Comparison of ENCODE assay signal across 10 mouse cellular contexts in the genomic region with DNA sequence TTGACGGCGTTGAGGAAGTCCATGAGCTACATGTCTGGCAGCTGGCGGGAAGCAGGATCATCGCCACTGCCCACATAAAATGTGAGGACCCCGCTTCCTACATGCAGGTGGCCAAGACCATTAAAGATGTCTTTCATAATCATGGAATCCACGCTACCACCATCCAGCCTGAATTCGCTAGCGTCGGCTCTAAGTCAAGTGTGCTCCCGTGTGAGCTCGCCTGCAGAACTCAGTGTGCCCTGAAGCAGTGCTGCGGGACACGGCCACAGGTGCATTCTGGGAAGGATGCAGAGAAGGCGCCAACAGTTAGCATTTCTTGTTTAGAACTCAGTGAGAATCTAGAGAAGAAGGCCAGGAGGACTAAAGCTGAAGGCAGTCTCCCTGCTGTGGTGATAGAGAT. TPM values are rescaled to one million over a fixed set of nuclear protein-coding genes. Genes with fewer than 3 reads are reported as not detected.
DNase-seq lines count a peak whose midpoint lies in the region; ATAC-seq and TF ChIP-seq lines count a peak whose summit lies in the region.
"Had no signal": no experiment of that assay in that cellular context is flagged by ENCODE, and none has a peak within 500 bp of the region (broad histone marks: within the 10 kb centered on the region; RNA-seq: fewer than 3 reads in every experiment).

No protein-coding gene starts in this region.

- H3K4me2 ChIP-seq in forebrain, embryonic 11.5 days (ENCODE audit: low read depth, low read length, severe bottlenecking): no peak overlapping the region
- peak overlapping the region; percentile 86 for H3K4me2 ChIP-seq in intestine, postnatal 0 days (replicated peaks; ENCODE audit: low read depth)

- H3K4me1 ChIP-seq in forebrain, embryonic 10.5 days: peaks cover 61% of the 10 kb centered on the region
- peaks cover 15% of the 10 kb centered on the region for H3K4me1 ChIP-seq in forebrain, embryonic 11.5 days (replicated peaks; ENCODE audit: control insufficient read depth, insufficient read depth, low read length)
- H3K4me1 ChIP-seq in lung, adult 2 months (ENCODE audit: control insufficient read depth, insufficient read depth, low read length): peaks cover 18% of the 10 kb centered on the region
- 0 out of 2 replicates have a peak, but pooled peaks cover 6% of the 10 kb centered on the region for H3K4me1 ChIP-seq in intestine, postnatal 0 days (replicated peaks; ENCODE audit: control insufficient read depth, insufficient read depth, low read length)
- peaks cover 21% of the 10 kb centered on the region for H3K4me1 ChIP-seq in olfactory bulb, adult 2 months (ENCODE audit: control insufficient read depth, insufficient read depth, low read length)

- no peak for TF ChIP-seq POLR2A in lung, adult 2 months (IDR thresholded peaks at IDR 0.05; ENCODE audit: borderline replicate concordance, extremely low read depth, low read depth, low read length)
- TF ChIP-seq POLR2A in olfactory bulb, adult 2 months (IDR thresholded peaks at IDR 0.05; ENCODE audit: insufficient read depth, low read depth, low read length): no peak

- 92% methylated on average over 14 of the region's 14 CpGs for WGBS in forebrain, embryonic 10.5 days
- WGBS in forebrain, embryonic 11.5 days: 94% methylated on average over 14 of the region's 14 CpGs
- WGBS in lung, adult 2 months: 89% methylated on average over 14 of the region's 14 CpGs
- 86% methylated on average over 14 of the region's 14 CpGs for WGBS in intestine, postnatal 0 days
- WGBS in olfactory bulb, adult 2 months: 78% methylated on average over 14 of the region's 14 CpGs

- no peak for ATAC-seq in forebrain, embryonic 11.5 days (replicated peaks; ENCODE audit: low FRiP score)
- no peak for ATAC-seq in intestine, postnatal 0 days

- H3K27ac ChIP-seq in forebrain, embryonic 10.5 days: no peak overlapping the region
- no peak overlapping the region for H3K27ac ChIP-seq in forebrain, embryonic 11.5 days (ENCODE audit: low read depth, low read length)
- H3K27ac ChIP-seq in intestine, postnatal 0 days (ENCODE audit: low read depth, low read length): no peak overlapping the region
- H3K27ac ChIP-seq in olfactory bulb, adult 2 months (ENCODE audit: insufficient read depth, low read depth, low read length): no peak overlapping the region
- H3K27ac ChIP-seq: embryonic facial prominence, embryonic 12.5 days had no signal

- peaks cover 14% of the 10 kb centered on the region for H3K27me3 ChIP-seq in forebrain, embryonic 10.5 days (ENCODE audit: poor library complexity, severe bottlenecking)
- H3K27me3 ChIP-seq in forebrain, embryonic 11.5 days (ENCODE audit: control insufficient read depth, insufficient read depth, low read length): no peaks in the 10 kb centered on the region
- no peaks in the 10 kb centered on the region for H3K27me3 ChIP-seq in intestine, postnatal 0 days (replicated peaks; ENCODE audit: control insufficient read depth, insufficient read depth, low read length)
- H3K27me3 ChIP-seq: embryonic facial prominence, embryonic 12.5 days had no signal

- H3K9me3 ChIP-seq in forebrain, embryonic 10.5 days: no peaks in the 10 kb centered on the region
- H3K9me3 ChIP-seq in forebrain, embryonic 11.5 days (ENCODE audit: control insufficient read depth, low read length): no peaks in the 10 kb centered on the region
- no peaks in the 10 kb centered on the region for H3K9me3 ChIP-seq in intestine, postnatal 0 days (ENCODE audit: control insufficient read depth)
- H3K9me3 ChIP-seq: embryonic facial prominence, embryonic 12.5 days had no signal

- TF ChIP-seq CTCF in lung, adult 2 months (IDR thresholded peaks at IDR 0.05; ENCODE audit: insufficient read depth, low read length): no peak
- 0 out of 2 replicates have a peak, but pooled peaks have one; percentile 25 for TF ChIP-seq CTCF in intestine, postnatal 0 days (IDR thresholded peaks at IDR 0.05; ENCODE audit: low read depth)
- TF ChIP-seq CTCF in olfactory bulb, adult 2 months (IDR thresholded peaks at IDR 0.05; ENCODE audit: insufficient read depth, low read depth, low read length): no peak

- no peak overlapping the region for H3K9ac ChIP-seq in forebrain, embryonic 11.5 days (ENCODE audit: low read length)
- H3K9ac ChIP-seq in intestine, postnatal 0 days (ENCODE audit: low read depth, low read length): no peak overlapping the region
- H3K9ac ChIP-seq: embryonic facial prominence, embryonic 12.5 days had no signal

- H3K36me3 ChIP-seq in forebrain, embryonic 10.5 days (replicated peaks): peaks cover 43% of the 10 kb centered on the region
- H3K36me3 ChIP-seq in forebrain, embryonic 11.5 days (ENCODE audit: control insufficient read depth, insufficient read depth, low read length): peaks cover 6% of the 10 kb centered on the region; the same call in 1 of the 2 replicates
- peaks cover 10% of the 10 kb centered on the region for H3K36me3 ChIP-seq in intestine, postnatal 0 days (ENCODE audit: control insufficient read depth, insufficient read depth)

- H3K4me3 ChIP-seq in forebrain, embryonic 10.5 days: peak overlapping the region; percentile 91
- H3K4me3 ChIP-seq in forebrain, embryonic 11.5 days (ENCODE audit: low read depth, low read length): no peak overlapping the region
- peak overlapping the region; percentile 36 for H3K4me3 ChIP-seq in lung, adult 2 months (replicated peaks; ENCODE audit: extremely low read depth, low read depth, low read length)
- H3K4me3 ChIP-seq in intestine, postnatal 0 days (ENCODE audit: low read depth, low read length): peak overlapping the region; percentile 75
- H3K4me3 ChIP-seq in olfactory bulb, adult 2 months (ENCODE audit: insufficient read depth, low read depth, low read length): peak overlapping the region; percentile 76
- H3K4me3 ChIP-seq: embryonic facial prominence, embryonic 12.5 days had no signal

- DNase-seq in forebrain, embryonic 10.5 days (ENCODE audit: extremely low spot score, low spot score): no peak
- no peak for DNase-seq in forebrain, embryonic 11.5 days (ENCODE audit: low spot score)
- no peak for DNase-seq in lung, adult 2 months
- DNase-seq in lung, postnatal 10 days: no peak
- DNase-seq in thymus, postnatal 0 days (ENCODE audit: low spot score): no peak
- no peak for DNase-seq in cerebellum, postnatal 4 days (ENCODE audit: low spot score in 2 of 2)
- DNase-seq: adrenal gland, postnatal 10 days had no signal

RNA-seq across cellular contexts. Expression of a gene that starts 2.7 kb away (rescaled TPM):
- 1.2 and 1.5 TPM in 2 replicates for polyA plus RNA-seq in forebrain, embryonic 10.5 days (2016; fragmentation: Nextera tagmentation; extraction: Ambion mirVana)
- 2.2 and 2.7 TPM in 2 replicates for polyA plus RNA-seq in forebrain, embryonic 11.5 days (2014; fragmentation: Nextera tagmentation; extraction: Ambion mirVana)
- polyA plus RNA-seq in lung, adult 2 months (2012; rRNA removed): 23.9 and 28.3 TPM in 2 replicates
- polyA plus RNA-seq in intestine, postnatal 0 days (2015; fragmentation: Nextera tagmentation; extraction: Ambion mirVana): 11.6 and 12.8 TPM in 2 replicates
- not detected in 2 replicates for polyA plus RNA-seq in olfactory bulb, adult 2 months (2012; ENCODE audit: insufficient read depth, insufficient read length, low replicate concordance, missing spikeins)
- 1.6 and 2.6 TPM in 2 replicates for polyA plus RNA-seq in thymus, postnatal 0 days (2015; fragmentation: Nextera tagmentation; extraction: Ambion mirVana)
